Mouse (Mus musculus): Measurements from ENCODE around the gene Gm20517. TPM values are rescaled to one million over a fixed set of nuclear protein-coding genes. Genes with fewer than 3 reads are reported as not detected.

Gm20517 gene
- total and polyA plus RNA-seq, 3 experiments: 1.9 to 2.9 TPM; not detected in 1

DNA sequence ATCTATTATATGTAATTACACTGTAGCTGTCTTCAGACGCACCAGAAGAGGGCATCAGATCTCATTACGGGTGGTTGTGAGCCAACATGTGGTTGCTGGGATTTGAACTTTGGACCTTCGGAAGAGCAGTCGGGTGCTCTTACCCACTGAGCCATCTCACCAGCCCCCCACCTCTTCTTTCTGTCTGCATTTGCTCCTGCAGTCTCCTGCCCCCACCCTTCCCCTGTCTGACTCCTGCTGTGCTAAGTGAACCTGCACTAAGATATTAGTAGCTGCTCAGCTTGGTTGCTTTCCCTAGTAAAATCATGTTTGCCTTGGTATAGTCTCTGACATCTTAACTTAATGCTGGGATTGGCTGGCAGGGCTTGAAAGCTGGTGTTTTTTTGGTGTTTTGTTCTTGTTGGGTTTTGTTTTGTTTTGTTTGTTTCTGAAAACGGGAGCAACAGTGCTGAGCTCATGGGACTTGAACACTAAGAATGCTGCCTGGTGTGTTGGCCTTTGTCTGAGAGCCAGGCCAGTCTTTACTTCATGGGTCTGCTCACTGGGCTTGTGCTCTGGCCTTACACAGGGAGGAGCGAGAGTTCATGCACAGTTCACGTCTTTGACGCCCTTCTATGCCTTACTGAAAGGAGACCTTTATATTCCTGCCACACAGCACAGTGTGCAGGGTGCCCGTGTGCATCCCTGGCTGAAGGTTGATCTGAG, 51.8 kb downstream of the Gm20517 start:
- Histone ChIP-seq H3K36me3 (ENCODE audit: control insufficient read depth in 1 of 2, insufficient read depth in 2 of 2, low read length in 2 of 2) (no peaks in the 10 kb centered on the region; a peak in 1 of 4 replicates), H3K4me1 (ENCODE audit: control insufficient read depth in 1 of 2, insufficient read depth in 2 of 2, low read length in 2 of 2) (no peaks in the 10 kb centered on the region), H3K27ac (ENCODE audit: control insufficient read depth, low read depth, low read length) (no peak overlapping the region), H3K9ac (ENCODE audit: control insufficient read depth, low read depth, low read length, poor library complexity, severe bottlenecking) (no peak overlapping the region), H3K4me3 (ENCODE audit: control insufficient read depth in 1 of 2, insufficient read depth in 1 of 2, low read depth in 2 of 2, low read length in 2 of 2) (no peak overlapping the region), H3K27me3 (ENCODE audit: control insufficient read depth in 1 of 2, insufficient read depth in 2 of 2, low read length in 2 of 2) (no peaks in the 10 kb centered on the region), H3K79me2 (ENCODE audit: control insufficient read depth, insufficient read depth, low read length, poor library complexity) (no peaks in the 10 kb centered on the region; the same call in 1 of the 2 replicates), H3K9me3 (replicated peaks; ENCODE audit: insufficient read depth, low read length) (no peaks in the 10 kb centered on the region)
- DNase-seq (ENCODE audit: low read depth, low spot score): no peak
- TF ChIP-seq EP300 (IDR thresholded peaks at IDR 0.05; ENCODE audit: low read depth in 1 of 2, low read length in 2 of 2) (no peak), POLR2AphosphoS2 (IDR thresholded peaks at IDR 0.05; ENCODE audit: low read length) (no peak), POLR2A (IDR thresholded peaks at IDR 0.05; ENCODE audit: control insufficient read depth in 1 of 2, insufficient read depth in 1 of 2, low read depth in 1 of 2, low read length in 2 of 2, poor library complexity in 1 of 2) (no peak), SIN3A (IDR thresholded peaks at IDR 0.05; ENCODE audit: low read length) (no peak), NELFE (IDR thresholded peaks at IDR 0.05; ENCODE audit: low read depth, low read length) (no peak), RAD21 (IDR thresholded peaks at IDR 0.05; ENCODE audit: low read depth, low read length) (no peak), GATA1 (IDR thresholded peaks at IDR 0.05; ENCODE audit: low read depth, low read length) (no peak), HCFC1 (IDR thresholded peaks at IDR 0.05; ENCODE audit: low read depth, low read length) (no peak), ZKSCAN1 (IDR thresholded peaks at IDR 0.05; ENCODE audit: low read depth, low read length) (no peak), MXI1 (IDR thresholded peaks at IDR 0.05; ENCODE audit: low read depth, low read length) (no peak), USF2 (IDR thresholded peaks at IDR 0.05; ENCODE audit: borderline replicate concordance in 1 of 2, insufficient read depth in 1 of 2, low read depth in 1 of 2, low read length in 2 of 2) (no peak), ZNF384 (IDR thresholded peaks at IDR 0.05; ENCODE audit: low read depth, low read length) (no peak), NRF1 (IDR thresholded peaks at IDR 0.05; ENCODE audit: insufficient read depth, low read depth, low read length, poor library complexity, severe bottlenecking) (no peak), TBP (IDR thresholded peaks at IDR 0.05; ENCODE audit: low read depth, low read length) (no peak), CHD1 (IDR thresholded peaks at IDR 0.05; ENCODE audit: low read depth, low read length) (no peak), POLR2AphosphoS5 (IDR thresholded peaks at IDR 0.05; ENCODE audit: borderline replicate concordance, low read depth, low read length) (no peak)

DNA sequence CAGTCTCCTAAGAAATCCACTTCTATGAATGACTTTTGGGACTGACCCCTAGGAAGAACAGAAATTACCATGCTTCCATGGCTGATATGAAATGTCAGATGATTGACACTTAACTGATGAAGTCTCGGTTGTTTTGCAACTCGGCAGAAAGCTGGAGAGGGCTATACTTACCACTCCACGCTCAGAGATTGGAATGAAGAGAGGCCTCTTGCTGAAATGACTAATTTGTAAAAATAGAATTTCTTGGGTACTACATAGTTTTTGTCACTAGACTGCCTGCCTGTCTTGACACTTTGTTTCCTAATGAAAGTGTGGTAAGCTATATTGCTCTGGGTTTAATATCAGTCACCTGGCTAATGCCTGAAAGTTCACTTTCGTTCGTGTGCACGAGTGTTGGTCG, 53.1 kb downstream of the Gm20517 start:
- H3K36me3 ChIP-seq (ENCODE audit: control insufficient read depth in 1 of 2, insufficient read depth in 2 of 2, low read length in 2 of 2): no peaks in the 10 kb centered on the region; a peak in 1 of 4 replicates
- no peaks in the 10 kb centered on the region; the same call in 1 of the 2 replicates for H3K79me2 ChIP-seq (ENCODE audit: control insufficient read depth, insufficient read depth, low read length, poor library complexity)
- no peak for DNase-seq (ENCODE audit: low read depth, low spot score)
- no peaks in the 10 kb centered on the region for H3K27me3 ChIP-seq (ENCODE audit: control insufficient read depth in 1 of 2, insufficient read depth in 2 of 2, low read length in 2 of 2)
- no peak overlapping the region for H3K9ac ChIP-seq (ENCODE audit: control insufficient read depth, low read depth, low read length, poor library complexity, severe bottlenecking)
- no peaks in the 10 kb centered on the region for H3K4me1 ChIP-seq (ENCODE audit: control insufficient read depth in 1 of 2, insufficient read depth in 2 of 2, low read length in 2 of 2)
- no peaks in the 10 kb centered on the region for H3K9me3 ChIP-seq (replicated peaks; ENCODE audit: insufficient read depth, low read length)
- no peak overlapping the region for H3K4me3 ChIP-seq (ENCODE audit: control insufficient read depth in 1 of 2, insufficient read depth in 1 of 2, low read depth in 2 of 2, low read length in 2 of 2)
- no peak for TF ChIP-seq JUND (IDR thresholded peaks at IDR 0.05; ENCODE audit: low read depth, low read length)
- no peak for TF ChIP-seq CHD2 (IDR thresholded peaks at IDR 0.05; ENCODE audit: low read length)
- no peak for TF ChIP-seq NELFE (IDR thresholded peaks at IDR 0.05; ENCODE audit: low read depth, low read length)
- no peak for TF ChIP-seq UBTF (IDR thresholded peaks at IDR 0.05; ENCODE audit: borderline replicate concordance, insufficient read depth, low read depth, low read length)
- no peak overlapping the region for H3K27ac ChIP-seq (ENCODE audit: control insufficient read depth, low read depth, low read length)
